Mouse (Mus musculus): ENCODE results near the gene Fibcd1. TPM values are rescaled to one million over a fixed set of nuclear protein-coding genes. Genes with fewer than 3 reads are reported as not detected.
A peak's percentile ranks its signal among the peaks of the same experiment; 100 is the strongest.

Fibcd1 gene
- polyA plus RNA-seq, 1 experiment from 2014 or later: not detected

- H3K36me3 ChIP-seq: peaks cover 100% of the 10 kb centered on the region
- 25% methylated on average over 7 of the region's 7 CpGs for WGBS
Observed at GRCm38 (mm10) chr2:31787029-31787428, 58.8 kb downstream of the Fibcd1 start.

GRCm38 (mm10) chr2:31785074-31785473, 60.7 kb downstream of the Fibcd1 start:
- 33% methylated on average over 9 of the region's 9 CpGs for WGBS
- Histone ChIP-seq H3K9me3 (no peaks in the 10 kb centered on the region), H3K9ac (no peak overlapping the region), H3K4me1 (peaks cover 15% of the 10 kb centered on the region), H3K4me3 (no peak overlapping the region), H3K36me3 (peaks cover 100% of the 10 kb centered on the region), H3K27me3 (replicated peaks) (no peaks in the 10 kb centered on the region), H3K4me2 (no peak overlapping the region), H3K27ac (replicated peaks) (no peak overlapping the region)
- no peak for ATAC-seq (ENCODE audit: extremely low read depth, insufficient number of reproducible peaks, low FRiP score, low TSS enrichment)

More at GRCm38 (mm10) chr2:31787029-31787428, 58.8 kb downstream of the Fibcd1 start:
- Histone ChIP-seq H3K9me3 (no peaks in the 10 kb centered on the region), H3K9ac (no peak overlapping the region), H3K4me2 (no peak overlapping the region), H3K4me3 (no peak overlapping the region), H3K27me3 (replicated peaks) (no peaks in the 10 kb centered on the region), H3K4me1 (peaks cover 6% of the 10 kb centered on the region; the same call in 1 of the 2 replicates), H3K27ac (replicated peaks) (no peak overlapping the region)
- no peak for ATAC-seq (ENCODE audit: extremely low read depth, insufficient number of reproducible peaks, low FRiP score, low TSS enrichment)

GRCm38 (mm10) chr2:31782958-31783602, 62.7 kb downstream of the Fibcd1 start:
- Histone ChIP-seq H3K9me3 (no peaks in the 10 kb centered on the region), H3K4me1 (peaks cover 15% of the 10 kb centered on the region), H3K4me3 (no peak overlapping the region), H3K27ac (replicated peaks) (0 out of 2 replicates have a peak overlapping the region, but pooled peaks have one; percentile 34), H3K27me3 (replicated peaks) (no peaks in the 10 kb centered on the region), H3K4me2 (no peak overlapping the region), H3K36me3 (peaks cover 100% of the 10 kb centered on the region), H3K9ac (no peak overlapping the region)
- 80% methylated on average over 8 of the region's 8 CpGs for WGBS
- no peak for ATAC-seq (ENCODE audit: extremely low read depth, insufficient number of reproducible peaks, low FRiP score, low TSS enrichment)

- H3K4me3 ChIP-seq: no peak overlapping the region
- H3K27me3 ChIP-seq (replicated peaks): no peaks in the 10 kb centered on the region
- no peak overlapping the region for H3K27ac ChIP-seq (replicated peaks)
- no peak overlapping the region for H3K4me2 ChIP-seq
- peaks cover 33% of the 10 kb centered on the region for H3K4me1 ChIP-seq
- no peak overlapping the region for H3K9ac ChIP-seq
- H3K9me3 ChIP-seq: no peaks in the 10 kb centered on the region
- 71% methylated on average over 2 of the region's 2 CpGs for WGBS
- peaks cover 87% of the 10 kb centered on the region for H3K36me3 ChIP-seq
- no peak for ATAC-seq (ENCODE audit: extremely low read depth, insufficient number of reproducible peaks, low FRiP score, low TSS enrichment)
Observed at GRCm38 (mm10) chr2:31779258-31779657, 66.5 kb downstream of the Fibcd1 start.

GRCm38 (mm10) chr2:31776479-31776878, 69.3 kb downstream of the Fibcd1 start:
- WGBS: 71% methylated on average over 3 of the region's 3 CpGs
- peak overlapping the region; percentile 58 for H3K27ac ChIP-seq (replicated peaks)
- H3K36me3 ChIP-seq: peaks cover 62% of the 10 kb centered on the region
- peak overlapping the region; percentile 24; the same call in 1 of the 2 replicates for H3K4me2 ChIP-seq
- H3K9me3 ChIP-seq: no peaks in the 10 kb centered on the region
- H3K27me3 ChIP-seq (replicated peaks): no peaks in the 10 kb centered on the region
- H3K4me3 ChIP-seq: no peak overlapping the region
- 0 out of 2 replicates have a peak overlapping the region, but pooled peaks have one; percentile 28 for H3K9ac ChIP-seq
- no peak for ATAC-seq (ENCODE audit: extremely low read depth, insufficient number of reproducible peaks, low FRiP score, low TSS enrichment)
- H3K4me1 ChIP-seq: peaks cover 51% of the 10 kb centered on the region

- Histone ChIP-seq H3K4me1 (peaks cover 85% of the 10 kb centered on the region), H3K4me3 (0 out of 2 replicates have a peak overlapping the region, but pooled peaks have one; percentile 10), H3K9ac (peak overlapping the region; percentile 50)
Observed at GRCm38 (mm10) chr2:31770781-31771441, 74.9 kb downstream of the Fibcd1 start.

GRCm38 (mm10) chr2:31769631-31770111, 76.1 kb downstream of the Fibcd1 start:
- Histone ChIP-seq H3K4me1 (peaks cover 93% of the 10 kb centered on the region), H3K36me3 (peaks cover 9% of the 10 kb centered on the region), H3K27me3 (replicated peaks) (no peaks in the 10 kb centered on the region), H3K9me3 (no peaks in the 10 kb centered on the region), H3K4me3 (peak overlapping the region; percentile 18; the same call in 1 of the 2 replicates), H3K27ac (replicated peaks) (peak overlapping the region; percentile 90), H3K9ac (peak overlapping the region; percentile 69), H3K4me2 (peak overlapping the region; percentile 59)
- ATAC-seq (ENCODE audit: extremely low read depth, insufficient number of reproducible peaks, low FRiP score, low TSS enrichment): 0 out of 2 replicates have a peak, but pooled peaks have one; percentile 21
- WGBS: 14% methylated on average over 6 of the region's 6 CpGs

More at GRCm38 (mm10) chr2:31770781-31771441, 74.9 kb downstream of the Fibcd1 start:
- Histone ChIP-seq H3K9me3 (no peaks in the 10 kb centered on the region), H3K27me3 (replicated peaks) (no peaks in the 10 kb centered on the region), H3K27ac (replicated peaks) (peak overlapping the region; percentile 90), H3K4me2 (peak overlapping the region; percentile 59), H3K36me3 (peaks cover 15% of the 10 kb centered on the region)
- ATAC-seq (ENCODE audit: extremely low read depth, insufficient number of reproducible peaks, low FRiP score, low TSS enrichment): peak; percentile 45; the same call in 1 of the 2 replicates
- WGBS: 10% methylated on average over 7 of the region's 7 CpGs

- peak overlapping the region; percentile 90 for H3K27ac ChIP-seq (replicated peaks)
- 30% methylated on average over 4 of the region's 4 CpGs for WGBS
Observed at GRCm38 (mm10) chr2:31769115-31769514, 76.7 kb downstream of the Fibcd1 start.

GRCm38 (mm10) chr2:31767815-31768214, 78.0 kb downstream of the Fibcd1 start:
- Histone ChIP-seq H3K27me3 (replicated peaks) (no peaks in the 10 kb centered on the region), H3K4me2 (no peak overlapping the region; the same call in 1 of the 2 replicates), H3K9ac (0 out of 2 replicates have a peak overlapping the region, but pooled peaks have one; percentile 50), H3K4me3 (no peak overlapping the region), H3K9me3 (no peaks in the 10 kb centered on the region), H3K36me3 (peaks cover 4% of the 10 kb centered on the region; the same call in 1 of the 2 replicates), H3K4me1 (peaks cover 99% of the 10 kb centered on the region), H3K27ac (replicated peaks) (peak overlapping the region; percentile 90)
- ATAC-seq (ENCODE audit: extremely low read depth, insufficient number of reproducible peaks, low FRiP score, low TSS enrichment): no peak
- 71% methylated on average over 4 of the region's 4 CpGs for WGBS

More at GRCm38 (mm10) chr2:31769115-31769514, 76.7 kb downstream of the Fibcd1 start:
- Histone ChIP-seq H3K9me3 (no peaks in the 10 kb centered on the region), H3K9ac (peak overlapping the region; percentile 69), H3K4me3 (peak overlapping the region; percentile 18), H3K27me3 (replicated peaks) (no peaks in the 10 kb centered on the region), H3K4me2 (peak overlapping the region; percentile 59), H3K4me1 (peaks cover 98% of the 10 kb centered on the region), H3K36me3 (peaks cover 7% of the 10 kb centered on the region; the same call in 1 of the 2 replicates)
- no peak for ATAC-seq (ENCODE audit: extremely low read depth, insufficient number of reproducible peaks, low FRiP score, low TSS enrichment)

GRCm38 (mm10) chr2:31767104-31767503, 78.7 kb downstream of the Fibcd1 start:
- H3K9me3 ChIP-seq: no peaks in the 10 kb centered on the region
- peaks cover 99% of the 10 kb centered on the region for H3K4me1 ChIP-seq
- peaks cover 4% of the 10 kb centered on the region; the same call in 1 of the 2 replicates for H3K36me3 ChIP-seq
- no peak overlapping the region for H3K4me3 ChIP-seq
- peak overlapping the region; percentile 90 for H3K27ac ChIP-seq (replicated peaks)
- no peak for ATAC-seq (ENCODE audit: extremely low read depth, insufficient number of reproducible peaks, low FRiP score, low TSS enrichment)
- H3K4me2 ChIP-seq: no peak overlapping the region
- no peaks in the 10 kb centered on the region for H3K27me3 ChIP-seq (replicated peaks)
- WGBS: 94% methylated on average over 6 of the region's 6 CpGs
- H3K9ac ChIP-seq: peak overlapping the region; percentile 50
